Mouse (Mus musculus): ENCODE measurements around the gene Chmp3.

The Chmp3 gene

GRCm38 (mm10) chr6:71543686-71544499 lies at the start of gene Chmp3:
Gene Chmp3, plus strand, starts transcription at chr6:71543797.
- DNase-seq (ENCODE audit: low spot score in 2 of 2), result peak; percentile 96 to 98

GRCm38 (mm10) chr6:71494341-71495020 lies 49.1 kb upstream of the Chmp3 start:
- DNase-seq (ENCODE audit: low spot score in 2 of 2), result peak; percentile 46 to 59

GRCm38 (mm10) chr6:71500575-71500974 lies 43.0 kb upstream of the Chmp3 start:
- no peak for DNase-seq (ENCODE audit: low spot score in 2 of 2)

- DNase-seq (ENCODE audit: low spot score in 2 of 2), result no peak
Measured at GRCm38 (mm10) chr6:71503001-71503400, 40.6 kb upstream of the Chmp3 start.

GRCm38 (mm10) chr6:71503670-71504069 lies 39.9 kb upstream of the Chmp3 start:
- no peak for DNase-seq (ENCODE audit: low spot score in 2 of 2)

GRCm38 (mm10) chr6:71504091-71504490 lies 39.5 kb upstream of the Chmp3 start:
- DNase-seq (ENCODE audit: low spot score in 2 of 2), result no peak

GRCm38 (mm10) chr6:71505671-71506070 lies 37.9 kb upstream of the Chmp3 start:
- no peak for DNase-seq (ENCODE audit: low spot score in 2 of 2)

- DNase-seq (ENCODE audit: low spot score in 2 of 2), result no peak
Measured at GRCm38 (mm10) chr6:71519476-71519875, 24.1 kb upstream of the Chmp3 start.

GRCm38 (mm10) chr6:71525556-71525955 lies 18.0 kb upstream of the Chmp3 start:
- peak in 1 of 2 experiments; percentile 51 for DNase-seq (ENCODE audit: low spot score in 2 of 2)

GRCm38 (mm10) chr6:71527056-71527455 lies 16.5 kb upstream of the Chmp3 start:
- DNase-seq (ENCODE audit: low spot score in 2 of 2), result no peak

- no peak for DNase-seq (ENCODE audit: low spot score in 2 of 2)
Measured at GRCm38 (mm10) chr6:71527826-71528225, 15.8 kb upstream of the Chmp3 start.

GRCm38 (mm10) chr6:71530176-71530575 lies 13.4 kb upstream of the Chmp3 start:
- DNase-seq (ENCODE audit: low spot score in 2 of 2), result no peak

- no peak for DNase-seq (ENCODE audit: low spot score in 2 of 2)
Measured at GRCm38 (mm10) chr6:71537286-71537685, 6.3 kb upstream of the Chmp3 start.

GRCm38 (mm10) chr6:71555507-71555951 lies 11.9 kb downstream of the Chmp3 start:
- no peak for DNase-seq (ENCODE audit: low spot score in 2 of 2)

- no peak for DNase-seq (ENCODE audit: low spot score in 2 of 2)
Measured at GRCm38 (mm10) chr6:71556826-71557225, 13.2 kb downstream of the Chmp3 start.

- no peak for DNase-seq (ENCODE audit: low spot score in 2 of 2)
Measured at GRCm38 (mm10) chr6:71568616-71569015, 25.0 kb downstream of the Chmp3 start.

GRCm38 (mm10) chr6:71569025-71569424 lies 25.4 kb downstream of the Chmp3 start:
- DNase-seq (ENCODE audit: low spot score in 2 of 2), result no peak

GRCm38 (mm10) chr6:71575359-71575758 lies 31.8 kb downstream of the Chmp3 start:
- DNase-seq (ENCODE audit: low spot score in 2 of 2), result no peak

- no peak for DNase-seq (ENCODE audit: low spot score in 2 of 2)
Measured at GRCm38 (mm10) chr6:71579478-71579877, 35.9 kb downstream of the Chmp3 start.

- DNase-seq (ENCODE audit: low spot score in 2 of 2), result no peak
Measured at GRCm38 (mm10) chr6:71583198-71583597, 39.6 kb downstream of the Chmp3 start.

GRCm38 (mm10) chr6:71589401-71589800 lies 45.8 kb downstream of the Chmp3 start:
- no peak for DNase-seq (ENCODE audit: low spot score in 2 of 2)

GRCm38 (mm10) chr6:71590154-71590553 lies 46.6 kb downstream of the Chmp3 start:
- DNase-seq (ENCODE audit: low spot score in 2 of 2), result no peak

GRCm38 (mm10) chr6:71607756-71608155 lies 64.2 kb downstream of the Chmp3 start:
- peak in 1 of 2 experiments; percentile 41 for DNase-seq (ENCODE audit: low spot score in 2 of 2)

Measured in frontal cortex, postnatal 36 days (tissue).